Mouse (Mus musculus) forebrain, embryonic 10.5 days (tissue): ENCODE data around the gene Slc38a11. TPM values are rescaled to one million over a fixed set of nuclear protein-coding genes. Genes with fewer than 3 reads are reported as not detected.
A peak's percentile ranks its signal among the peaks of the same experiment; 100 is the strongest.

Experiments
- DNase-seq: peaks from one replicate; pipeline ENCODE4 v3.0.0-alpha.2; 2017; ENCODE audit warnings: low spot score; ENCODE audit errors: extremely low spot score
- H3K27ac ChIP-seq: fragments of 300-500 bp; sonication (generic); 2 replicates; pipeline ENCODE4 v1.5.1; 2016; ENCODE audit warnings: mild to moderate bottlenecking
- H3K27me3 ChIP-seq: fragments of 300-500 bp; sonication (generic); 2 replicates; pipeline ENCODE4 v1.6.1; 2016; ENCODE audit warnings: mild to moderate bottlenecking; ENCODE audit not compliant: poor library complexity, severe bottlenecking
- H3K36me3 ChIP-seq: fragments of 300-500 bp; sonication (generic); replicated peaks from 2 replicates; pipeline ENCODE4 v1.6.1; 2016; ENCODE audit warnings: mild to moderate bottlenecking, moderate library complexity
- H3K4me1 ChIP-seq: fragments of 300-500 bp; sonication (generic); 2 replicates; pipeline ENCODE4 v1.6.1; 2016
- H3K4me3 ChIP-seq: fragments of 300-500 bp; sonication (generic); 2 replicates; pipeline ENCODE4 v1.5.1; 2016; ENCODE audit warnings: mild to moderate bottlenecking, moderate library complexity
- H3K9me3 ChIP-seq: fragments of 300-500 bp; sonication (generic); 2 replicates; pipeline ENCODE4 v1.6.1; 2016; ENCODE audit warnings: mild to moderate bottlenecking, moderate library complexity
- WGBS: fragments of 180-500 bp; shearing (Covaris S2); methylation state at CpG from one replicate; pipeline ENCODE4 v1.1.7; 2016; 5-methylcytosine and 5-hydroxymethylcytosine counted together
- microRNA-seq: library from miRNA; unstranded; fragments of <30 nt; microRNA quantifications from one replicate; pipeline ENCODE4, GENCODE M21; 2017
- polyA plus RNA-seq: library from polyadenylated mRNA; unstranded; fragments of >200 nt; fragmentation: Nextera tagmentation; extraction: Ambion mirVana; gene quantifications from 2 replicates; pipeline ENCODE4 v1.2.1, GENCODE M21; 2016

Gene Slc38a11
- polyA plus RNA-seq, 1 experiment from 2014 or later, result 0.78 TPM

- peak overlapping the region; percentile 71 for H3K27ac ChIP-seq
- no peaks in the 10 kb centered on the region for H3K27me3 ChIP-seq
- DNase-seq, result peak; percentile 38
- H3K9me3 ChIP-seq, result no peaks in the 10 kb centered on the region
- no peaks in the 10 kb centered on the region for H3K36me3 ChIP-seq
- no peak overlapping the region for H3K4me3 ChIP-seq
- WGBS, result 15% methylated on average over 4 of the region's 4 CpGs
- peaks cover 28% of the 10 kb centered on the region for H3K4me1 ChIP-seq
Measured at GRCm38 (mm10) chr2:65267834-65268233, 96.0 kb downstream of the Slc38a11 start.

- no peak for DNase-seq
- peaks cover 23% of the 10 kb centered on the region for H3K4me1 ChIP-seq
- H3K4me3 ChIP-seq, result no peak overlapping the region
- H3K9me3 ChIP-seq, result no peaks in the 10 kb centered on the region
- H3K36me3 ChIP-seq, result no peaks in the 10 kb centered on the region
- no peaks in the 10 kb centered on the region for H3K27me3 ChIP-seq
- peak overlapping the region; percentile 71; the same call in 1 of the 2 replicates for H3K27ac ChIP-seq
- 90% methylated on average over 5 of the region's 5 CpGs for WGBS
Measured at GRCm38 (mm10) chr2:65266576-65267299, 97.1 kb downstream of the Slc38a11 start.

Small RNAs within 50 kb of the gene (microRNA-seq; reads per million reads assigned to microRNA genes)
- not detected for gene Mir6337

Other genes starting within 250 kb of the Slc38a11 start
- 3.5 and 3.6 TPM in 2 replicates for gene Cobll1, start 124.6 kb downstream of the Slc38a11 start, polyA plus RNA-seq
- gene Scn3a, start 203.6 kb upstream of the Slc38a11 start, polyA plus RNA-seq, result 2.6 and 5.4 TPM in 2 replicates